Mouse (Mus musculus) left cerebral cortex, postnatal 25 days (tissue): ENCODE data around the gene Pde1c. TPM values are rescaled to one million over a fixed set of nuclear protein-coding genes. Genes with fewer than 3 reads are reported as not detected.

Source experiments
- DNase-seq, 2 experiments: peaks; one replicate each; pipeline ENCODE4 v3.0.0; 2022; ENCODE audit warnings: low spot score in 2 of 2, mixed read lengths in 1 of 2
- intact Hi-C: fragments of 180-260 bp; cut with DNase I; formaldehyde crosslinking; loops from one replicate; pipeline ENCODE4 v1.15.1; 2025
- microRNA-seq, 2 experiments: library from miRNA; unstranded; fragments of <30 nt; microRNA quantifications; one replicate each; pipeline ENCODE4 v1.2.0; 2022
- total RNA-seq, 2 experiments: library from RNA; stranded (reverse); gene quantifications; 2 replicates each; pipeline ENCODE4 v1.2.3; 2021

The Pde1c gene
- total RNA-seq, 2 experiments from 2014 or later, result 4.0 to 7.9 TPM

- DNase-seq, result no peak
- intact Hi-C loops, result no loop called here
Observed at GRCm38 (mm10) chr6:56027318-56027717, 541.6 kb downstream of the Pde1c start.

GRCm38 (mm10) chr6:56025533-56025932 is 543.4 kb downstream of the Pde1c start:
- intact Hi-C loops, result no loop called here
- DNase-seq, result no peak

Small RNAs within 50 kb of the gene (microRNA-seq; reads per million reads assigned to microRNA genes)
- gene Gm44413, result 0 reads per million in 2 experiments

Other genes with a start within 250 kb of the Pde1c start
- gene Lsm5, start 135.6 kb upstream of the Pde1c start, total RNA-seq, result 10 to 100 TPM; 12.4 to 13.4 TPM
- 10 to 100 TPM; 42.4 to 42.8 TPM for gene Avl9, start 145.8 kb upstream of the Pde1c start, total RNA-seq
- 10 to 100 TPM; 58.7 to 60.4 TPM for gene Kbtbd2, start 228.7 kb upstream of the Pde1c start, total RNA-seq